Mouse (Mus musculus) cerebellum, postnatal 25 days (tissue): ENCODE measurements at regions not wholly inside any gene's neighbourhood (a gene's known extent, or its start where the extent isn't known, plus 50 kb on each side); places are given as distances from the start of the nearest gene placed in this dataset.
"Not testable (repeated sequence)": the region's sequence is repeated elsewhere in the genome, so short reads cannot be mapped to it uniquely, and the experiment has no call there.

Experiments
- DNase-seq, 2 experiments: peaks; one replicate each; pipeline ENCODE4 v3.0.0; 2021; ENCODE audit warnings: mixed read lengths in 2 of 2

GRCm38 (mm10) chr3:59563486-59564006, 166.0 kb upstream of the Gm5538 start:
- not testable (repeated sequence) for DNase-seq

- no peak for DNase-seq
Measured at GRCm38 (mm10) chr3:59542621-59543020, 187.0 kb upstream of the Gm5538 start.

GRCm38 (mm10) chr3:59540547-59540946, 189.0 kb upstream of the Gm5538 start:
- not testable (repeated sequence) for DNase-seq

- DNase-seq = not testable (repeated sequence)
Measured at GRCm38 (mm10) chr3:59539893-59540292, 189.7 kb upstream of the Gm5538 start.

- no peak for DNase-seq
Measured at GRCm38 (mm10) chr3:59531311-59531834, 187.2 kb upstream of the Igsf10 start.

GRCm38 (mm10) chr3:59530592-59531310, 186.6 kb upstream of the Igsf10 start:
- no peak for DNase-seq

GRCm38 (mm10) chr3:59520766-59521165, 176.6 kb upstream of the Igsf10 start:
- no peak for DNase-seq

GRCm38 (mm10) chr3:59478095-59478494, 133.9 kb upstream of the Igsf10 start:
- no peak for DNase-seq

GRCm38 (mm10) chr3:59477441-59478061, 133.4 kb upstream of the Igsf10 start:
- no peak for DNase-seq

- no peak for DNase-seq
Measured at GRCm38 (mm10) chr3:59468956-59469355, 124.8 kb upstream of the Igsf10 start.

- DNase-seq = no peak
Measured at GRCm38 (mm10) chr3:59462341-59463158, 118.4 kb upstream of the Igsf10 start.

GRCm38 (mm10) chr3:59456938-59457337, 112.7 kb upstream of the Igsf10 start:
- DNase-seq = no peak

- DNase-seq = no peak
Measured at GRCm38 (mm10) chr3:59451084-59451483, 106.9 kb upstream of the Igsf10 start.

GRCm38 (mm10) chr3:59423621-59424020, 79.4 kb upstream of the Igsf10 start:
- no peak for DNase-seq

- no peak for DNase-seq
Measured at GRCm38 (mm10) chr3:59409131-59409530, 64.9 kb upstream of the Igsf10 start.

- peak; percentile 78 for DNase-seq
Measured at GRCm38 (mm10) chr3:59406035-59406434, 61.8 kb upstream of the Igsf10 start.

- DNase-seq = peak; percentile 67 to 73
Measured at GRCm38 (mm10) chr3:59401856-59402255, 57.7 kb upstream of the Igsf10 start.

GRCm38 (mm10) chr3:59401425-59401824, 57.2 kb upstream of the Igsf10 start:
- peak in 1 of 2 experiments; percentile 9 for DNase-seq
